18 mouse cellular contexts compared by ENCODE assay signal in the genomic region with DNA sequence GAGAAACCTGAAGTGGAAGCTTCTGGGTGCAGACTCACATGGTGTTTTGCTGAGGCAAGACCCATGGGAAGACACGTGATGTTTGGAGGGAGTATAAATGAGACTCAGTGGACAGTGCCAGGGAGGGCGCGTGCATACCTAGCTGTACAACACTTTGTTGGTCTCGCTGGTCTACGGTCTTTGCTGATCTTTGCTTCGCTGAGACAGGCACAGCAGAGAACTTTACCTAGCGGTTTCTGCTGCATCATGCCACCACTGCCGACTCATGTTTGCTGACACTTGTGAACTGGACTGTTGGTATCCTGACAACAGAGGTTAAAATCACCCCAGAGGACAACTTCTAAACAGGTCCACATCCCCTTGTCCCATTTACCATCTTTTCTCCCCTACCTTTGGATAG. TPM values are rescaled to one million over a fixed set of nuclear protein-coding genes. Genes with fewer than 3 reads are reported as not detected.
A peak's percentile ranks its signal among the peaks of the same experiment; 100 is the strongest.
DNase-seq lines count a peak whose midpoint lies in the region; ATAC-seq and TF ChIP-seq lines count a peak whose summit lies in the region.
"Had no signal": no experiment of that assay in that cellular context is flagged by ENCODE, and none has a peak within 500 bp of the region (broad histone marks: within the 10 kb centered on the region; RNA-seq: fewer than 3 reads in every experiment).

No protein-coding gene starts in this region.

- H3K4me2 ChIP-seq in hindbrain, embryonic 13.5 days = no peak overlapping the region
- H3K4me2 ChIP-seq in midbrain, postnatal 0 days (ENCODE audit: low read depth, low read length, poor library complexity, severe bottlenecking) = no peak overlapping the region
- no peak overlapping the region for H3K4me2 ChIP-seq in midbrain, embryonic 16.5 days (ENCODE audit: low read length)
- H3K4me2 ChIP-seq in liver, embryonic 13.5 days = no peak overlapping the region
- H3K4me2 ChIP-seq: embryonic facial prominence, embryonic 15.5 days; heart, embryonic 15.5 days; limb, embryonic 15.5 days had no signal

- H3K9me3 ChIP-seq in hindbrain, embryonic 10.5 days = no peaks in the 10 kb centered on the region
- no peaks in the 10 kb centered on the region for H3K9me3 ChIP-seq in hindbrain, embryonic 13.5 days
- H3K9me3 ChIP-seq in midbrain, postnatal 0 days (ENCODE audit: low read length) = no peaks in the 10 kb centered on the region
- H3K9me3 ChIP-seq in midbrain, embryonic 16.5 days (replicated peaks; ENCODE audit: control insufficient read depth, low read length, poor library complexity, severe bottlenecking) = no peaks in the 10 kb centered on the region
- no peaks in the 10 kb centered on the region for H3K9me3 ChIP-seq in liver, embryonic 13.5 days (replicated peaks)
- H3K9me3 ChIP-seq: embryonic facial prominence, embryonic 15.5 days; heart, embryonic 15.5 days; limb, embryonic 15.5 days had no signal

- H3K9ac ChIP-seq in hindbrain, embryonic 13.5 days = no peak overlapping the region
- no peak overlapping the region for H3K9ac ChIP-seq in midbrain, postnatal 0 days (replicated peaks; ENCODE audit: low read length, poor library complexity, severe bottlenecking)
- no peak overlapping the region for H3K9ac ChIP-seq in midbrain, embryonic 16.5 days (ENCODE audit: low read depth, low read length)
- peak overlapping the region; percentile 23; the same call in 1 of the 2 replicates for H3K9ac ChIP-seq in liver, embryonic 13.5 days
- H3K9ac ChIP-seq: embryonic facial prominence, embryonic 15.5 days; heart, embryonic 15.5 days; limb, embryonic 15.5 days had no signal

- no peak for TF ChIP-seq CTCF in midbrain, postnatal 0 days (IDR thresholded peaks at IDR 0.05)

- 93% methylated on average over 8 of the region's 8 CpGs for WGBS in hindbrain, embryonic 10.5 days
- WGBS in hindbrain, embryonic 13.5 days = 96% methylated on average over 8 of the region's 8 CpGs
- 94% methylated on average over 8 of the region's 8 CpGs for WGBS in midbrain, postnatal 0 days
- WGBS in midbrain, embryonic 16.5 days = 90% methylated on average over 8 of the region's 8 CpGs
- 63% methylated on average over 8 of the region's 8 CpGs for WGBS in liver, embryonic 13.5 days (ENCODE audit: insufficient replicate concordance)

- H3K27me3 ChIP-seq in hindbrain, embryonic 10.5 days (ENCODE audit: insufficient read depth, poor library complexity, severe bottlenecking) = no peaks in the 10 kb centered on the region
- no peaks in the 10 kb centered on the region for H3K27me3 ChIP-seq in hindbrain, embryonic 13.5 days
- H3K27me3 ChIP-seq in midbrain, postnatal 0 days (ENCODE audit: insufficient read depth, low read length) = no peaks in the 10 kb centered on the region
- no peaks in the 10 kb centered on the region for H3K27me3 ChIP-seq in midbrain, embryonic 16.5 days (ENCODE audit: control insufficient read depth, insufficient read depth, low read depth, low read length)
- H3K27me3 ChIP-seq in liver, embryonic 13.5 days = no peaks in the 10 kb centered on the region
- H3K27me3 ChIP-seq: embryonic facial prominence, embryonic 15.5 days; heart, embryonic 15.5 days; limb, embryonic 15.5 days had no signal

- peaks cover 10% of the 10 kb centered on the region; the same call in 1 of the 2 replicates for H3K4me1 ChIP-seq in hindbrain, embryonic 10.5 days (replicated peaks)
- H3K4me1 ChIP-seq in hindbrain, embryonic 13.5 days (replicated peaks) = peaks cover 3% of the 10 kb centered on the region; the same call in 1 of the 2 replicates
- H3K4me1 ChIP-seq in midbrain, postnatal 0 days (ENCODE audit: insufficient read depth, low read length) = no peaks in the 10 kb centered on the region
- H3K4me1 ChIP-seq in midbrain, embryonic 16.5 days (ENCODE audit: control insufficient read depth, insufficient read depth, low read length) = no peaks in the 10 kb centered on the region
- peaks cover 74% of the 10 kb centered on the region for H3K4me1 ChIP-seq in liver, embryonic 13.5 days (replicated peaks)
- H3K4me1 ChIP-seq: embryonic facial prominence, embryonic 15.5 days; limb, embryonic 15.5 days had no signal

- H3K36me3 ChIP-seq in hindbrain, embryonic 10.5 days = no peaks in the 10 kb centered on the region
- H3K36me3 ChIP-seq in hindbrain, embryonic 13.5 days = no peaks in the 10 kb centered on the region
- no peaks in the 10 kb centered on the region for H3K36me3 ChIP-seq in midbrain, postnatal 0 days (ENCODE audit: insufficient read depth, low read length)
- no peaks in the 10 kb centered on the region for H3K36me3 ChIP-seq in midbrain, embryonic 16.5 days (ENCODE audit: control insufficient read depth, insufficient read depth, low read length)
- H3K36me3 ChIP-seq in liver, embryonic 13.5 days = no peaks in the 10 kb centered on the region
- H3K36me3 ChIP-seq: embryonic facial prominence, embryonic 15.5 days; heart, embryonic 15.5 days; limb, embryonic 15.5 days had no signal

- no peak for DNase-seq in hindbrain, embryonic 10.5 days (ENCODE audit: low spot score)
- DNase-seq in midbrain, postnatal 0 days (ENCODE audit: low spot score) = no peak
- DNase-seq in liver, embryonic 13.5 days = peak; percentile 69
- no peak for DNase-seq in MN1 (ENCODE audit: low spot score)
- DNase-seq in thymus, postnatal 14 days = no peak
- DNase-seq: cerebellum, adult 9-10 months; gastrocnemius, postnatal 36 days; kidney, adult 8-10 months; kidney, postnatal 25 days; midbrain, embryonic 14.5 days; retina, postnatal 1 day; thymus, postnatal 4 days had no signal

- H3K4me3 ChIP-seq in hindbrain, embryonic 10.5 days = no peak overlapping the region
- no peak overlapping the region for H3K4me3 ChIP-seq in hindbrain, embryonic 13.5 days
- no peak overlapping the region for H3K4me3 ChIP-seq in midbrain, postnatal 0 days (ENCODE audit: low read depth, low read length)
- H3K4me3 ChIP-seq in midbrain, embryonic 16.5 days (ENCODE audit: low read depth, low read length) = no peak overlapping the region
- H3K4me3 ChIP-seq in liver, embryonic 13.5 days (replicated peaks) = no peak overlapping the region
- H3K4me3 ChIP-seq: embryonic facial prominence, embryonic 15.5 days; heart, embryonic 15.5 days; limb, embryonic 15.5 days had no signal

- H3K27ac ChIP-seq in hindbrain, embryonic 10.5 days = 0 out of 2 replicates have a peak overlapping the region, but pooled peaks have one; percentile 46
- no peak overlapping the region for H3K27ac ChIP-seq in hindbrain, embryonic 13.5 days
- peak overlapping the region; percentile 49; the same call in 1 of the 2 replicates for H3K27ac ChIP-seq in midbrain, postnatal 0 days (ENCODE audit: low read depth, low read length)
- no peak overlapping the region for H3K27ac ChIP-seq in midbrain, embryonic 16.5 days (ENCODE audit: low read length)
- H3K27ac ChIP-seq in liver, embryonic 13.5 days = peak overlapping the region; percentile 82
- H3K27ac ChIP-seq: embryonic facial prominence, embryonic 15.5 days; heart, embryonic 15.5 days; limb, embryonic 15.5 days; macrophage had no signal

- ATAC-seq in hindbrain, embryonic 13.5 days (ENCODE audit: low FRiP score) = no peak
- no peak for ATAC-seq in midbrain, postnatal 0 days (ENCODE audit: low FRiP score)
- no peak for ATAC-seq in midbrain, embryonic 16.5 days
- peak; percentile 72 for ATAC-seq in liver, embryonic 13.5 days (ENCODE audit: low read depth)

RNA-seq across cellular contexts. Expression of a gene that starts 2.9 kb away (rescaled TPM):
- polyA plus RNA-seq in hindbrain, embryonic 10.5 days (2016; fragmentation: Nextera tagmentation; extraction: Ambion mirVana) = 0.11 and 0.44 TPM in 2 replicates
- polyA plus RNA-seq in hindbrain, embryonic 13.5 days (2015; fragmentation: Nextera tagmentation; extraction: Ambion mirVana) = 0.13 and 0.19 TPM in 2 replicates
- 1.3 and 3.4 TPM in 2 replicates for total RNA-seq in midbrain, postnatal 0 days (2014; rRNA removed)
- polyA plus RNA-seq in midbrain, postnatal 0 days (2015; fragmentation: Nextera tagmentation; extraction: Ambion mirVana) = 0.44 and 0.93 TPM in 2 replicates
- polyA plus RNA-seq in midbrain, embryonic 16.5 days (2015; fragmentation: Nextera tagmentation; extraction: Ambion mirVana) = 0.23 and 0.73 TPM in 2 replicates
- polyA plus RNA-seq in liver, embryonic 13.5 days (2015; fragmentation: Nextera tagmentation; extraction: Ambion mirVana) = 0.80 and 0.88 TPM in 2 replicates

Comparison
In these comparisons a context has a peak if more than half of its experiments do, and no peak if none do; other contexts are left out.
1. H3K27ac ChIP-seq: peak in hindbrain, embryonic 10.5 days (single experiment), midbrain, postnatal 0 days (single experiment) and liver, embryonic 13.5 days (single experiment); none in hindbrain, embryonic 13.5 days (single experiment) and midbrain, embryonic 16.5 days (single experiment).